Mouse (Mus musculus): ENCODE data around the gene Hectd3.

The Hectd3 gene

GRCm38 (mm10) chr4:117049485-117049884 lies 54.4 kb downstream of the Hectd3 start:
- ChIA-PET CTCF (interaction anchor here in 3 of 4 experiments (0.6 to 1.3 kb wide), 3 partner anchors 13 to 100 kb away, joined by 3 read pairs; no protein-coding TSS in a partner anchor), POLR2A (interaction anchor here in 2 of 4 experiments (0.7 to 1.6 kb wide), 4 partner anchors 10 to 84 kb away, joined by 3 read pairs; partner anchors contain the start of genes Eif2b3 (in 1 of the 2) and Plk3 (in 1 of the 2))

- ChIA-PET CTCF (interaction anchor here in 1 of 4 experiments (0.6 kb wide), 1 partner anchor 150 kb away, joined by 3 read pairs; no protein-coding TSS in a partner anchor), POLR2A (interaction anchor here in 2 of 4 experiments (0.7 to 1.0 kb wide), 4 partner anchors 10 to 51 kb away, joined by 3 read pairs; partner anchors contain the start of gene Ptch2 (in 2 of the 2))
Observed at GRCm38 (mm10) chr4:117052626-117053025, 57.5 kb downstream of the Hectd3 start.

- CTCF ChIA-PET = interaction anchor here in 1 of 4 experiments (1.2 kb wide), 1 partner anchor 67 kb away, joined by 3 read pairs; no protein-coding TSS in a partner anchor
- POLR2A ChIA-PET = interaction anchor here in 1 of 4 experiments (0.6 to 1.2 kb wide), 3 partner anchors 33 to 497 kb away, joined by 3 to 4 read pairs (median 3); partner anchors contain the start of genes Gpbp1l1 and Ptch2
Observed at GRCm38 (mm10) chr4:117053956-117054355, 58.8 kb downstream of the Hectd3 start.
